ENCODE assay signal across 9 mouse cellular contexts in the genomic region with DNA sequence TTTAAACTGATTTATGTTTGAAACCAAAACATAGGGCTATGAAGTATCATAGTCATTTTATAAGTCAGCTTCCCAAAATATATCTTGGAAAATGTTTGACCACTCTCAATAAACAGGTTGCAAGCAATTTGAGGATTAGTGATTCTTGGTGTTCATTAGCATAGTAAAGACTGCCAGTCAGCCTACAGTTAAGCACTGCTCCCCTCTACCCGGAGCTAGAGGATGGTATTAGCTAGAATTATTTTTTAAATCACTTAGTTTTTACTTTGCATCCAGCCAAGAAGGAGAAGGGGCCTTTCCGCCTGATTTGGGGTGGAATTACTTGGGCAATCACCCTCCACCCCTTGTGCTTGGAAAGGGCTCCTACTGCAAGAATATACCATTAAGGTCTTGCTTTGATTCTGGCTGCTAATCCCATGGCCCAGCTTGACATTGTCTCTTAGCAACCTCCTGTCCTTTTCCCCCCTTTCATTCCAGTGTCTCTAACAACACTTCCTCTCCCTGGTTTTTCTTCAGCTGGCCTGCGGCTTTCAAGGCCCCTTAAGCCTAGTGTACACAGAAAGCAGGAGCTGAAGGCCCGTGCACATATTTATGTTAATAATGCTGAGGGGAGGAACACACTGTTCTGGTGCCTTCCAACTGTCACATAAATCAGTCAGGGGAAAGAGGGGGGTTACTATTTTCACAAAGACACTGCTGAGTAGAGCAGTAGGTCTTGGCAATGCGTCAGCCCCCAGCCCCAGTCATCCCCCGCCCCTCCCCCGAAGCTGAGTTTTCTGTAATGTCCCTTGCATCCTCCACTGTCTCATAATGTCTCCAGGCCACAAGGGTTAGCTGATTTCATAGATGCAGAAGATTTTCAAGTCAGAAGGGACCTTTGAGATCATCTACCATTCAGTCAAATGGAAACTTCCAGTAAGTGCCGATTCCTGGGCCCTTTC.
DNase-seq lines count a peak whose midpoint lies in the region; ATAC-seq and TF ChIP-seq lines count a peak whose summit lies in the region.
"Had no signal": no experiment of that assay in that cellular context is flagged by ENCODE, and none has a peak within 500 bp of the region (broad histone marks: within the 10 kb centered on the region; RNA-seq: fewer than 3 reads in every experiment).

No protein-coding gene starts in this region.

- no peaks in the 10 kb centered on the region for H3K36me3 ChIP-seq in forebrain, embryonic 10.5 days (replicated peaks)
- H3K36me3 ChIP-seq: liver, embryonic 15.5 days had no signal

- peaks cover 25% of the 10 kb centered on the region for H3K4me1 ChIP-seq in forebrain, embryonic 10.5 days
- H3K4me1 ChIP-seq: liver, embryonic 15.5 days had no signal

- H3K4me3 ChIP-seq in gastrocnemius, adult 2 months = no peak overlapping the region
- H3K4me3 ChIP-seq in forebrain, embryonic 10.5 days = no peak overlapping the region
- H3K4me3 ChIP-seq: liver, embryonic 15.5 days had no signal

- no peak for DNase-seq in gastrocnemius, adult 2 months
- DNase-seq in gastrocnemius, postnatal 36 days = no peak
- peak; percentile 69 for DNase-seq in forebrain, embryonic 10.5 days (ENCODE audit: extremely low spot score, low spot score)
- DNase-seq in kidney, postnatal 10 days = peak; percentile 51
- peak; percentile 26 for DNase-seq in neural tube, embryonic 10.5 days (ENCODE audit: extremely low spot score, low spot score)
- no peak for DNase-seq in cerebellum, adult 18-20 months
- no peak for DNase-seq in urinary bladder, postnatal 10 days (ENCODE audit: low spot score)

- H3K9me3 ChIP-seq in forebrain, embryonic 10.5 days = no peaks in the 10 kb centered on the region
- H3K9me3 ChIP-seq: liver, embryonic 15.5 days had no signal

- H3K27me3 ChIP-seq in forebrain, embryonic 10.5 days (ENCODE audit: poor library complexity, severe bottlenecking) = no peaks in the 10 kb centered on the region; the same call in 1 of the 2 replicates
- H3K27me3 ChIP-seq: liver, embryonic 15.5 days had no signal

- intact Hi-C loops in gastrocnemius, adult 2 months (cut with DNase I) = no loop called here
- intact Hi-C loops in gastrocnemius, postnatal 36 days (cut with DNase I) = no loop called here

- 28% methylated on average over 8 of the region's 8 CpGs for WGBS in forebrain, embryonic 10.5 days

- no peak for ATAC-seq in inflammation-experienced regulatory T-cells, adult 6 months

- H3K27ac ChIP-seq in gastrocnemius, adult 2 months = peak overlapping the region; percentile 58
- peak overlapping the region; percentile 78 for H3K27ac ChIP-seq in forebrain, embryonic 10.5 days
- H3K27ac ChIP-seq: liver, embryonic 15.5 days had no signal

- no peak for TF ChIP-seq CTCF in gastrocnemius, adult 2 months (IDR thresholded peaks at IDR 0.05)

Comparison
In these comparisons a context has a peak if more than half of its experiments do, and no peak if none do; other contexts are left out.
1. DNase-seq: peak in forebrain, embryonic 10.5 days (single experiment), kidney, postnatal 10 days (single experiment) and neural tube, embryonic 10.5 days (single experiment); none in gastrocnemius, adult 2 months (single experiment), gastrocnemius, postnatal 36 days (0 of 2), cerebellum, adult 18-20 months (0 of 2) and urinary bladder, postnatal 10 days (single experiment).